Mouse (Mus musculus) embryonic fibroblast, embryonic 13.5 days (primary cell): Measurements from ENCODE around the gene Degs1. TPM values are rescaled to one million over a fixed set of nuclear protein-coding genes. Genes with fewer than 3 reads are reported as not detected.

ENCODE experiments used
- H3K27ac ChIP-seq: 2 replicates; pipeline ENCODE4 v1.5.1; 2012; ENCODE audit warnings: low read length, control low read depth, inconsistent platforms; ENCODE audit not compliant: insufficient read depth
- H3K4me1 ChIP-seq: 2 replicates; pipeline ENCODE4 v1.6.1; 2011; ENCODE audit warnings: low read length; ENCODE audit not compliant: control insufficient read depth, insufficient read depth
- H3K4me3 ChIP-seq: 2 replicates; pipeline ENCODE4 v1.5.1; 2011; ENCODE audit warnings: mild to moderate bottlenecking, control low read depth, low read length; ENCODE audit not compliant: insufficient read depth
- CTCF ChIP-seq: IDR thresholded peaks from 2 replicates; pipeline ENCODE4 v1.5.1; 2011; ENCODE audit warnings: mild to moderate bottlenecking, control low read depth, low read length, moderate library complexity, borderline replicate concordance; ENCODE audit not compliant: insufficient read depth
- POLR2A ChIP-seq: IDR thresholded peaks from 2 replicates; pipeline ENCODE4 v1.6.1; 2011; ENCODE audit warnings: low read depth, mild to moderate bottlenecking, control low read depth, low read length, moderate library complexity
- polyA plus RNA-seq: library from polyadenylated mRNA; stranded (reverse); fragments of >200 nt; gene quantifications from 2 replicates; pipeline ENCODE4 v1.2.4, GENCODE M21; 2011; ENCODE audit warnings: low read depth; ENCODE audit not compliant: missing spikeins, insufficient read length

The Degs1 gene
- polyA plus RNA-seq, 1 experiment, result 210 TPM

DNA sequence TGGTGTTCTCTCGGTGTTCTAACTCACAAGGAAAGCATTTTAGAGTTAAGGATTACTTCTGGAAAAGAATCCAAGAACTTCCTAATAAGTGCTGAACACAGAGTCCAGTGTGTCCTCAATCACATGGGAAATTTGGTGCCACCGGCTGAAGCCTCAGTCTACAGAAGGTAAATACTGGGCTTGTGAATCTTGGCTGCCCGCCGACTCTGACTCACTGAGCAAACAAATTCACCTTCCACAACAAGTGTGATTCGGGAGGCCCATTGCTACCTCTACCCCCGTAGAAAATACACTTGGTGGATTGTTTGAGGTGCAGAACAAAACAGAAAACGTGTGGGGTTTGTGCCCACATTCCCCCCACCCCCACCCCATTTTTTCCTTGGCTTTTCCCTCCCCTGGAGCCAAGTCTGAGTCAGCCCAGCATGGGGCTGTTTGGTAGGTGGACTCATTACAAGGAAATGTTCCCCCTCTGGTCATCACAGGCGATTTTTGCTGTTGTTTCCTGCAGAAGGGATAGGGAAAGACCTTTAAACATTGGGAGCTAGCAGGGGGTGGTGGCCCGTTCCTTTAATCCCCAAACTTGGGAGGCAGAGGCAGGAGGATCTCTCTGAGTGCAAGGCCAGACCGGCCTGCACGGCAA, 26.4 kb downstream of the Degs1 start:
- TF ChIP-seq POLR2A (no peak), CTCF (no peak)
- no peak overlapping the region for H3K27ac ChIP-seq

DNA sequence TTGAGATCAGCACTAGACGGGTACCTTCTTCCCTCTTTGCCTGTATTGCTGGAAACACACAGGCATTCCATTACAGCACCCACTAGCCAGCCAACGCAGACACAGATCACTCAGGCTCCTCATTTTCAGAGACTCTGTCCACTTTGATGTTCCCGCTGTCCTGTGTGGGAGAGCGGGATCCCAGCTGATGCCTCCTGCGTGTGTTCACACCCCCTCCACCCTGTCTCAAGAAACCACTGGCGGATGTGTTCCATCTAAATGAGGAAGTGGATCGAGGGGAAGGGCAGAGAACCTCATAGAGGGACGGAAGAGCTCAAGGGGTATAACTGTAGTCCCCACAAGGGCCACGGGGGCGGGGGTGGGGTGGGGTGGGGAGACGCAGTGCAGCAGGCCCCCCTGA, 27.6 kb downstream of the Degs1 start:
- Histone ChIP-seq H3K27ac (no peak overlapping the region), H3K4me1 (no peaks in the 10 kb centered on the region), H3K4me3 (no peak overlapping the region)
- TF ChIP-seq CTCF (no peak), POLR2A (no peak)

More for the DNA sequence above, 26.4 kb downstream of the Degs1 start:
- H3K4me1 ChIP-seq, result no peaks in the 10 kb centered on the region
- H3K4me3 ChIP-seq, result no peak overlapping the region

DNA sequence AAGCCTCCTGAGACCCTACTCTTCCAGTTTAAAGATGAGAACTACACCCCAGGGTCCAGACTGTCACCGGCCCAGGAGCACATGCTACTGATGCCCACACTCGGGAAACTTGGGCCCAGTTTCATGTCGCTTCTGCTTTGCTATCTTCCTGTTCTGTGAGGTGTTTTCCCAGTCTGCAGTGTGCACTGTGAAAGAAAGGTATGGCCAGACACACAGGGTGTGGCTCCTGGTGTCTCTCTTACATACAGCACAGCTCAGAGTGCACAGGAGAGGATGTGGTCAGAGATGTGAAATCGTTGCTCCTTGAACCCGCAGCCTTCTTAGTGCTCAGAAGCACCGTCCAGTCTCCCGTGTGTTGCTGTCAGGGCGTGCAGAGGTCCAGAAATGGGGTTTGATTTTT, 28.0 kb downstream of the Degs1 start:
- no peak overlapping the region for H3K4me3 ChIP-seq
- H3K4me1 ChIP-seq, result no peaks in the 10 kb centered on the region
- TF ChIP-seq POLR2A, result no peak
- TF ChIP-seq CTCF, result no peak
- H3K27ac ChIP-seq, result no peak overlapping the region

DNA sequence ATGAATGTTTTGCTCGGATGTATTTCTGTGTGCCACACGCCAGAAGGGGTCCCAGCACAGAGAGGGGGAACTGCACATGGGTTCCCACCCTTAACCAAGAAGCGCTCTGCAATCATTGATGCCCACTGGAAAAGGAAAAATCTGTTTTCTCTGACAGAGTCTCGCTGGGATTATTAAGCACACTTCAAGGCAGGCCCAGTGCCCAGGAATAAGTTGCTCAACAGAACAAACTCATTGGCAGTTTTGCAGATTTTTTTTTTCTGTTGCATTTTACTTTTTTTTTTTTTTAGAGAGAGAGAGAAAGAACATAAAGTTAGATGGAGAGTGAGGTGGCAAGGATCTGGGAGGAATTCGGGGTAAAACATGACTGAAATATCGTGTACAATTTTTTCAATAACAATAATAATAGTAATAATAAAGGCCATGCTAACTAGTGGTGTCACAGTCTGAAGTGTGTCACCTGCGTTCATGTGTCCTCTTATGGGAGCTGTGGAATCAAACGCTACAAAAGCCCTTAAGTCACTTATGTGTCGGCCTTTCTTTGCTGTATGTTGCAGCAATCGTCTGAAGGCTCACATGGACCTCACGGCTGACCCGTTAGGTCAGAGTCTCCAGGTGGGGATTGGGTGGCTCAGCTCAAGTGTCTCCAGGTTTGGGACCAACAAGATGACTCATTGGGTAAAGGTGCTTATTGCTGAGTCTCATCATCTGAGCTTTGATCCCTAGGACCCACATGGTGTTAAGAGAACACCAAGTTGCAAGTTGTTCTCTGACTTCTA, 28.7 kb downstream of the Degs1 start:
- Histone ChIP-seq H3K4me1 (no peaks in the 10 kb centered on the region), H3K27ac (no peak overlapping the region), H3K4me3 (no peak overlapping the region)
- no peak for TF ChIP-seq POLR2A
- TF ChIP-seq CTCF, result no peak

DNA sequence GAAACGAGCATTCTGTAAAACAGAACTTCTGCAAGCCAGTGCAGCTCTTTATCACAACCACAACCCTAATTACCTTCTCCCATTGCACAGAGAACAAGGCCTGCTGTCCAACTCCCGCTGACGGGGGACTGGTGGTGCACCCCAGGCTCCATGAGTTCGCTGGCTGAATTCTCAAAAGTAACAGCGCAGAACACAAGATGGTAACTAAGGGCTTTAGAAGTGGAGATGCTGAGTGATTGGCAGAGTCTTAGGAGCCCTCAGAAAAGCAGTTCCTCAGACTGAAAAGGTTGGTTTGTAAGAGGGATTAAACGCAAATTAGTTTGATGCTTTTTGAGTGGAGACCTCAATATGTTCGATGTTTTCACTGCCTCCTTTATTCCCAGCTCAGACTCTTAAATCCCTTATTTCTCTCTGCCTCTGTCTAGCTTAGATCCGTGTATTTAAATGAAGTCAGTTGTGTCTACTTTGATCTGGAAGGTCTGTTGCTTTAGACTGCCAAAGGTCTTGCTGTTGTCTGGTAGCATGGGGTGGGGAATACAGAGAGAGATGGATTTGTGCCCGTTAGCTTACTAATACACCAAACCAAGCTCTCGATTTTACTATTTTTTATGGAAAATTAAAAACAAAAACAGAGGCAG, 30.0 kb downstream of the Degs1 start:
- Histone ChIP-seq H3K27ac (no peak overlapping the region), H3K4me1 (no peaks in the 10 kb centered on the region), H3K4me3 (no peak overlapping the region)
- TF ChIP-seq CTCF, result no peak
- TF ChIP-seq POLR2A, result no peak

DNA sequence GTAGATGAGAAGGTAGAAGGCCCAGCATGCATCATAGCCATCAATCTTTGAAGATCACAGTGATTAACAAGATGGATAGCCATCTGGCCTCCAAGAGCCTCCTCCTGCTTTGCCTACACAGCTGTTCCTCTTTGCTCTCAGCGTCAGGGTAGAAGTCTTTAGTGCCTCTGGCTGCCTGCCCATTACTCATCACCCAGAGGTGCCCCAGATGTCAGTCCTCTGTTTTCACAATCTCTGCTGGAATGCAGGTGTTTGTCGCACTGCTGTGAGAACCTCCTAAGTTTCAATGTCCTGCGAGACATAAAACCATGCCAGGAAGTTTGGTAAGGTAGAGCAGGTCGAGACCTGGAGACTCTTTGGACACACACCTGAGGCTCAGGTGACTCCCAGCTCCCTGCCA, 31.9 kb downstream of the Degs1 start:
- TF ChIP-seq CTCF, result no peak
- no peak for TF ChIP-seq POLR2A
- Histone ChIP-seq H3K4me1 (no peaks in the 10 kb centered on the region), H3K4me3 (no peak overlapping the region), H3K27ac (no peak overlapping the region)

DNA sequence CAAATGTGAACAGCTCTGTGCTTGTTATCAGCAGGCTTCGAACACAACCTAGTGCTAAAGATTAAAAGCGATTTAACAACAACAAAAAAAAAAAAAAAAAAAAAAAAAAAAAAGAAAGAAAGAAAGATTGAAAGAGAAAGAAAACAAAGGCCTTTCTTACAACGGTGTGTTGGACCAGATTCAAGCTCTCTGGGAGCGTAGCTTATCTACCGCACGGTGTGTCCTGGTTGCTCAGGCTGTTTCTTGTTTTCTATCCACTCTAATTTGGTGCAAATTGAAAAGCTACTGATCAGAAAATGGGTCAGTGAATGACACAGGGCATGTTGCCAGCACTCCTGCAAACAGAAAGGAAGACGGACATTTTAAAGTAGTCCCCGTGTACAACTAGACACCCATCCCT, 33.3 kb downstream of the Degs1 start:
- Histone ChIP-seq H3K27ac (no peak overlapping the region), H3K4me3 (no peak overlapping the region), H3K4me1 (no peaks in the 10 kb centered on the region)
- TF ChIP-seq CTCF (no peak), POLR2A (no peak)

DNA sequence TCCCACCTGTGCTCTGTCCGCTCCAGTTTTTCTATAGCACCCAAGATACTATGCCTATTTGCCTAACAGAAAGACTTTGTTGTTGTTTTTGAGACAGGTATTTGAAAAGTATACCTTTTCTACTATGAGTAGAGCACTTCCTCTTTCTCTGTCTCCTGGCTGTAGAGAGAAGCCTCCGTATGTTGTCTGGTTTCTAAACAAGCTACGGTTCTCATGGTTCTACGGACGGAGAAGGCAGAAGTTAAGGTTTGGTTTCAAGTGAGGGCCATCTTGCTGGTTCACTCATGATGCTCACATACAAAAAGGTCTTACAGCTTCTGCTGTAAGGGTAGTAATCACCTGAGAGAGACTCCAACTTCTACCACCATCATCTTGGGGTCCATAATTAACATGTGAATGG, 37.6 kb downstream of the Degs1 start:
- Histone ChIP-seq H3K4me1 (no peaks in the 10 kb centered on the region), H3K27ac (no peak overlapping the region)
- TF ChIP-seq POLR2A (no peak), CTCF (no peak)

DNA sequence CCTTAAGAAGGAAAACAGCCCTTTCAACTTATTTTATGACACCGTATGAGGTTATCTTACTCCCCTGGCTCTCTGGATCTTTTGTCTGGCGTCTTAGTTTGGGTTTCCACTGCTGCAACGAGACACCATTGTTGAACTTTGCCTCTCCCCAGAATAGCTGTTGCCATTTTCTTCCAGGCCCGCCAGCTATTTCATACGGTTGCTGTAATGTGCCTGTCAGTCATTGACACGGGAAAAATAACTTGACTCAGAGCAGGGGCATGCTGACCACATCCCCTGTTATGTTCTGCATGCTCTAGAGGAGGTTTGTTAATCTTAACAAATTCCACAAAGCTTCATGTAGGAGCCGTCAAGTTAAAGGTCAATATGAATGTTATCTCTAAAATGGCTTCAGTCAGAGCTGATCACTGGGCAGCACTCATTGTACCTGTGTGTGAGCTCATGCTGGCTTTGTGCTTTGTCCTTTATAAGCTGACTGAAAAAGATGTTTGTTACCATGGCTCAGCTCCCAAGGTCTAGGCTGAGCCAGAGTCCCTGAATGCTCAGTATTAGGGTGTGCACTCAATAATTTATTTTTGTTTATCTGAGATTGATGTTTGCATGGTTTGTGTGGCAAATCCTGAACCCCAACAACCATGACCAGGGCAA, 44.4 kb downstream of the Degs1 start:
- Histone ChIP-seq H3K4me1 (no peaks in the 10 kb centered on the region; the same call in 1 of the 2 replicates), H3K27ac (peak overlapping the region; percentile 67), H3K4me3 (no peak overlapping the region)
- TF ChIP-seq POLR2A (no peak), CTCF (no peak)

More for the DNA sequence above, 37.6 kb downstream of the Degs1 start:
- H3K4me3 ChIP-seq, result no peak overlapping the region

DNA sequence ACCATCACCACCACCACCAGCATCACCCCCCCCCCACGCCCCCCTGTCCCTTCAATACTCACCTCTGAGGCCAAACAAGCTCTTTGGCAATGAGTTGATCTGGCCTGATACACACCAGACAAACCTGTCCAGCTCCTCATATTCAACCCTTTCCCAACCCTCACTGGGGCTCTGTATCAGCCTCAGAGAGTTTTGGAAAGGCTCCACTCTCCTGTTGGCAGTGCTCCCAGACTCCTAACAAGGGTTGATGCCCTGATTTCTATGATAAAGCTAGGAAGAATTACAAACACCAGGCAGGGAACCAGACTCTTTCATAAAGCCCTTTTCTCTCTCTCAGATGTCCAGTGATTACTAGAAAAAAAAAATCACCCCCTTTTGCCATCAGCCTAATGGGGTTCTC, 45.2 kb downstream of the Degs1 start:
- Histone ChIP-seq H3K4me1 (no peaks in the 10 kb centered on the region; the same call in 1 of the 2 replicates), H3K4me3 (no peak overlapping the region), H3K27ac (peak overlapping the region; percentile 67)
- no peak for TF ChIP-seq POLR2A
- TF ChIP-seq CTCF, result no peak
